Mouse (Mus musculus): ENCODE results near the gene Psmd5.
"Not testable (repeated sequence)": the region's sequence is repeated elsewhere in the genome, so short reads cannot be mapped to it uniquely, and the experiment has no call there.

Psmd5 gene

DNA sequence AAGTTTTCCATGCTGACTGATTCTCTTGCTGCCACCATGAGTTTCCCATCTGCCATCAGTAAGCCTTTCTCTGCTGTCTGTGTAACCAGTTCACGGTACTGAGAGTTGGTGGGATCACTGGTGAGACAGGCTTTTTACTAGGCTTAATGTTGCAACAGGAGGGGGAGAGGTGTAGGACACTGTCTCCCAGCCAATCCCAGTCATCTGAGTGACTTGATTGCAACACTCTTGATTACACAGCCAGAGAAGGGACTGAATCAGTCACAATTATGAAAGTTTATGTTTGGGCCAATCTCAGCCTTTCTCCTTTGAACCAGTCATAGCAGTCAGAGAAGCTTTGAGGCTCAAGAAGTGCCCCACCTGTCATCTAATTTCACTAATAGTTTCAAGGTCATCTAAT is 46.7 kb downstream of the Psmd5 start:
- in situ Hi-C loops (cut with MboI, MseI): no loop called here

DNA sequence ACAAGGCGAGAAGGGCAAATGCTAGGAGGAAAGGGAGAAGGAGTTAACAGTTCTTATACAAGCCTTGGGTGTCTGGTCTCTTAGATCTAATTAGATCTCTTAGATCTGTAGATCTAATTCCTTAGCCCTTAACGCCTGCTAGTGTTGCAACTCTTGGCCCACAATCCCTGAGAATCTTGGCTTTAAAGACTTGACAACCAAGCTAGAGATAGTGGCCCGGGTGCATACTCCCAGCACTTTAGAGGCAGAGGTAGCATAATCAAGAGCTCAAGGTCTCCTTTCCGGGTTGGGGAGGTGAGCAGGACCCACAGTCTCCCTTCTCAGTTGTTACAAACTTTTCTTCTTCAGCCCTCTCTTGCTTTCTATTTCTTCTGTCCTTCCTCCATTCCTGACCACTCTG is 47.2 kb downstream of the Psmd5 start:
- in situ Hi-C loops (cut with MboI, MseI): no loop called here

DNA sequence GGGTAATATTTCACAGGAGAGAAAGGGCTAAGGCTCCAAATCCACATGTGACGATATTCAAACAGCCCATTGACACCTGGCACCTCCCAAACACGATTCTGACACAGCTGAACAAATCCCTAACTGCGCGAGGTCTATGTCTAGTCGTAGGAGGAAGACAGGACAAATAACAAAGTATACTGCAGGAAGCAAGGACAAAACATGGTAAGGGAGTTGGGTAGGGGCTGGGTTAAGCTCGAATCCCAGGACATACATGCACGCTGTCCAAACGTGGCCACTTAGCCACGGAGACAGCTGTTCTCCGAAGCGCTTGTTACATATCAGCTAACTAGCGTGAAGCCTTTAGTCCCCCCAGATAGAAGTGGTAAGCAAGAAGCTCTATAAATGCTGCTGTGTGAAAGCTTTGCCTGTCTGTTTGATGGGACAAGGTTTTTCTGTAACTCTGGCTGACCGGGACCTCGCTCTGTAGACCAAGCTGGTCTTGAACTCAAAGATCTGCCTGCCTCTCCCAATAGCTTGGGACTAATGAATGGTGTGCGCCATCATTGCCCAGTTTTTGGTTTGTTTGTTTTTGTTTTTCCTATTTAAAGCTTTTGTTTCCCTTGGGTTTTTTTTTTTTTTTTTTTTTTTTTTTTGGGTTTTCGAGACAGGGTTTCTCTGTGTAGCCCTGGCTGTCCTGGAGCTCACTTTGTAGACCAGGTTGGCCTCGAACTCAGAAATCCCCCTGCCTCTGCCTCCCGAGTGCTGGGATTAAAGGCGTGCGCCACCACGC is 48.1 kb downstream of the Psmd5 start:
- in situ Hi-C loops (cut with MboI, MseI): no loop called here

DNA sequence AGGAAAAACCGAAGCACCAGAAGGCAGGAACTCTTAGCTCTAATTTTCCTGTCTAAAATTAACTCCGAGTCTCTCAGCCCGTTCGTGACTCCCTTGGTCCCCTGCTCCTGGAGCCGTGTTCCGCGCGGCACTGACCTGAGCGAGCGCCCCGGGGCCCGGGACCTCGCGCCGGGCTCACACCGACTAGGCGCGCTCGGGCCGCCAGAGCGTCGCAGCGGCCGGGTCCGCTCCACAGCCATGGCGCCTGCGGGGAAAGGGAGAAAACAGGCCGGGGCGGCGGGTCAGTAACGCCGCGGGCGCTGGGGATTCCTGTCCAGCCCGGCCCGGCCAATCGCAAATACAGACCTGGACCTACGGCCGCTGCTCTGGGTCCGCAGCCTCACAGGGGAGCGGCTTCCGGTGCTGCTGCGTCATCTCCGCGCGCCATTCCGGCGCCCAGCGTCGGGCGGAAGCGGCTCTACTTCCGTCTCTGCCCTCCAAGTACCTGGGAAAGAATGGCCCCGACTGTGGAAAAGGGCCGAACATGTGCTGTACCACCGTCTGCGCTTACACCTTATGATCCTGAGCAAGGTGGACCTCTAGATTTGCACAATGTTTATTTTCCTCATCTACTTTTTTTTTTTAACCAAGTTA is 48.8 kb downstream of the Psmd5 start, which contains the start of gene Fbxw2:
TSS of gene Fbxw2 (minus strand) at position 485 of the 633 bp plus-strand sequence.
- in situ Hi-C loops (cut with MboI, MseI): no loop called here

DNA sequence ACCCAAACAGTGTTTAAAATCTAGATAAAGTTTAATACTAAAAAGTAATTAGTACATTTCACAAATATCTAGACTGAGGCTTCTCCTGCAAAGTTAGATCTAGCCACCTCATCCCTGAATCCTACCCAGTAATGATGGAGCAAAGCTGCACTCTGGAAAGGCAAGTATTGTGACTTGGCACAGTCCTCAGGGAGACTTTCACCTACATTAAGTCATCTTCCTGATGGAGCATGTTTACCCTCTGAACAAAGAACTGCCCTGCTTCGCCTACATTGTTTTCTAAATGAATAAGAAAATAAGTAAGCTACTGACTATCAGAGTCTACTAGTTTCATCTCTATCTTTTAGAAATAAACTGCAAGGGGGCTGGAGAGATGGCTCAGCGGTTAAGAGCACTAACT is 56.3 kb downstream of the Psmd5 start:
- in situ Hi-C loops (cut with MboI, MseI): no loop called here

DNA sequence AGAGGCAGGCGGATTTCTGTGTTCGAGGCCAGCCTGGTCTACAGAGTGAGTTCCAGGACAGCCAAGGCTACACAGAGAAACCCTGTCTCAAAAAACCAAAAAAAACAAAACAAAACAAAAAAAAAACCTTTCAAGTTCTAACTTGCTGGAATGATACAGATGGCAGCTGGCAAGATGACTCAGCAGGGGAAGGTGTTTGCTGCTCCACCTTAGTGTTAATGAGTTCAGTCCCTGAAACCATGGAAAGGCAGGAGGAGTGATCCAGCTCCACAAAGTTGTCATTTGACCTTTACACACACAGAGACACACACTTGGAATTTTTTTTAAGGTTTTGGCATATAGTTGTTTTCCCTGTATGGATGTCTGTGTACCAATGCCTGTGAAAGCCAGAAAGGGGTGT is 58.9 kb downstream of the Psmd5 start:
- in situ Hi-C loops (cut with MboI, MseI): not testable (repeated sequence)

DNA sequence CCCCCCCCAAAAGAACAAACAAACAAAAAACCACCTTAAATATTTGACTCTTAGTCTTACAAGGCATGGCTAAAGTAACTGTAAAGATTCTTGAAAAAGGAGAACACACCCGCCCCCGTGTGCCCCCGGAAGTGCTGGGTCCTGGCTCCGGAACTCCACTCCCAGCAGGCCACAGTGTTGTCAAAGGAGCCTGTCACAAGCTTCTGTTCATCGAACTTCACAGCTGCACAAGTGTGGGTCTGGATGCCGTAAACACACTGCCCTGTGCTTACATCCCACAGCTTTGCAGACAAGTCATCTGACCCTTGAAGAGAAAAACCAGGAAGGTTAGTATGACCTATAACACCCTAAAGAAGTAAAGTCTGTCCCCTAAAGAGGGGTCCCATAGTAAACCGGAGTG is 62.1 kb downstream of the Psmd5 start:
- in situ Hi-C loops (cut with MboI, MseI): loop anchor here (5.0 kb wide), 1 partner anchor 50 kb away; no protein-coding TSS in a partner anchor

DNA sequence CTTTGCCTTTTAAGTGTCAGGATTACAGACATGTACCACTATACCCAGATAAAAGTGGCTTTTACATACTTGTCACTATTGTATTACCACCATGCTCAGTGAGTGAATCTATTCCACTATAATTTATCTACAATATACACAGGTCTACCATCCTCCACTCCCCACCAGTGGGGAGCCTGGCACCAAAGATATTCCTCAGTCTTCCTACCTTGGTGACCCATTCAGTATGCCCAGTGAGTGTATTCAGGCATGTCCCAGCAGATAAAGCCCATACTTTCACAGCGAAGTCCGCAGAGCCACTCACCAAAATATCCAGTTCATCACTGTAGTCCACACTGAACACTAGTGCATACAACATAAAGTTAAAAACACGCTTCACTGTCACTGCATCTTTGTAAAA is 64.0 kb downstream of the Psmd5 start:
- in situ Hi-C loops (cut with MboI, MseI): loop anchor here (5.0 kb wide), 1 partner anchor 52 kb away; no protein-coding TSS in a partner anchor

DNA sequence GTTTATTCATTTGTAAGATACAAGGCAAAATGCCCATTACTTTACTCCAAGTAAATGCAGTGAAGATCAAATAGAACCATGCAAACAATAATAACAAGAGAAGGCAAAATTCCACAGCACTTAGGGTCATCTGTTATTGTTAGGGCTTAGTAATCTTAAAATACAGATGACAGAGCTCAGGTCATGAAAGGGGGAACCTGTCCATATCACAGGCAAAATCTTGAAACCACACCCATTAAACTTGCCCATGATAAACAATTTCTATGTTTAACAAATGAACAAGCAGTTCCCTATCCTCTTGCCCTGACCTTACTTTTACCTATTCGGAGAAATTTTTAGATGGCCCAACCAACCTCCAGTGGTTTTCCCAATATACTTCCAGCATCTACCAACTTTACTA is 65.2 kb downstream of the Psmd5 start:
- in situ Hi-C loops (cut with MboI, MseI): loop anchor here (5.0 kb wide), 1 partner anchor 153 kb away; the partner anchor contains the start of gene Traf1

DNA sequence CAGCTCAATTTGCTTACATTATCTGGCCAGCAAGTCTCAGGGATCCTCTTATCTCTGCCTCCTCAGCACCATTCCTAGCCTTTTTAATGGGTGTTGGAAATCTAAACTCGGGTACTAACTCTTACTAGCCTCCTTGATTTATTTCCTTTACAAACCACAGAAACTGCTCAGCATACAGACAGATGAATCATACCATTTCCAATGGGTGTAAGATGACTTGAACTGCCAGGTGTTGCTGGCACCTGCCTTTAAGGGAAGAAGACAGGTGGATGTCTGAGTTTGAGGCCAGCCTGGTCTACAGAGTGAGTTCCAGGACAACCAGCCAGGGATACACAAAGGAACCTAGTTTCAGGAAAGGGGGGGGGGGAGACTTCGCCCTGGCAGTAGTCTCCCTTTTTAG is 66.7 kb downstream of the Psmd5 start:
- in situ Hi-C loops (cut with MboI, MseI): loop anchor here (5.0 kb wide), 1 partner anchor 154 kb away; the partner anchor contains the start of gene Traf1

DNA sequence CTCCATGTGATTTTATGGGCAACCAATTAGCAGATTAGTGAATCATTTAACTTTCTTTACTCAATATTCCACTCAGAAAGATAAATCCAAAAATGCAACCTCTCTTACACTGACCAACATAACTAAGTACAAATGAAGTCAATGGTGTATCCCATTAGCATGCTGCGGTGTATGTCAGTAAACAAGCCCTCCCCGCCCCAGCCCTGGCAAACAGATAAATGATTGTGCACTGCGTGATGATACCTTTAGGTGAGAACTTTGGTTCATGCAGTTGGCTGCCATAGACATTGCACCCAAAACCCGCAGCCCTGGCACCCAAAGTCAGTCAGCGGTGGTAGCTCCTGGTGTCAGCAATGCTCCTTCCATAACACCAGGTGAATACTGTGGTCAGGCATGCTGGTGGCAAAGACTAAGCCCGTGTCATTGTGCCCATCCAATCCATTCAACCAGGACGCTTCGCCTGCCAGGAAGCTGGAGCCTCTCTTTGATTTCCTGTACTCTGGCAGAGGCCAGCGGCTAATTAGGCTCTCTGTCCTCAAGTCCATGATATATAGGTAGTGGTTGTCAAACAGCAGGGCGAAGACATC is 69.3 kb downstream of the Psmd5 start:
- in situ Hi-C loops (cut with MboI, MseI): loop anchor here (5.0 kb wide), 1 partner anchor 157 kb away; the partner anchor contains the start of gene Traf1

DNA sequence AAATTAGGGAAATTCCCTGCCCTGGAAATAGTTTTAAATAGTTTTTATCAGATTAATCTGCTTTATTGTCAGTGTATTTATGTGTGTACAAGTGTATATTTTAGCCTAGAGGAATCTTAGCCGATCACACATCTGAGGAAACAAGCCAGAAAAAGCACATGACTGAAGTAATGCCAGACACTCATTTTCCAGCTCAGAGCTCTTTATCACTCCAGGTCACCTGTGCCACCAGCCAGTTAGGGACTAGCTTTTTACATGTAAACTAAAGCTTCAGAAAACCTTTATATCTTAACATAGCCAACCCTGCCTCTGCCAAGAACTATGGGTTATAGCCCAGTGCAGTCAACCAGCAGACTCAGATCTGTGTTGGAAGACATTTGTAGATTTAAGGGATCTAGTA is 70.0 kb downstream of the Psmd5 start:
- in situ Hi-C loops (cut with MboI, MseI): loop anchor here (5.0 kb wide), 1 partner anchor 157 kb away; the partner anchor contains the start of gene Traf1

DNA sequence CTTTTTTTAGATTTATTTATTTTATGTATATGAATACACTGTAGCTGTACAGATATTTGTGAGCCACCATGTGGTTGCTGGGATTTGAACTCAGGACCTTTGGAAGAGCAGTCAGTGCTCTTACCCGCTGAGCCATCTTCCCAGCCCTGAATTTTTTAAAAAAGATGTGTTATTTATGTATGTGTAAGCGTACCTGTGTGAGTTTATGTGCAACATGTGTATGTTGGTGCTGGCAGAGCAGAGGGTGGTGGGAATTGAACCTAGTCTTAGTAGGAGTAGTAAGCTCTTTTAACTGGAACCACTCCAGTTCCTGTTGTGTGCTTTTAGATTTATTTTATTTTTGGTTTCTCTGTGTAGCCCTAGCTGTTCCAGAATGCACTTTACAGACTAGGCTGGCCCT is 70.6 kb downstream of the Psmd5 start:
- in situ Hi-C loops (cut with MboI, MseI): no loop called here

DNA sequence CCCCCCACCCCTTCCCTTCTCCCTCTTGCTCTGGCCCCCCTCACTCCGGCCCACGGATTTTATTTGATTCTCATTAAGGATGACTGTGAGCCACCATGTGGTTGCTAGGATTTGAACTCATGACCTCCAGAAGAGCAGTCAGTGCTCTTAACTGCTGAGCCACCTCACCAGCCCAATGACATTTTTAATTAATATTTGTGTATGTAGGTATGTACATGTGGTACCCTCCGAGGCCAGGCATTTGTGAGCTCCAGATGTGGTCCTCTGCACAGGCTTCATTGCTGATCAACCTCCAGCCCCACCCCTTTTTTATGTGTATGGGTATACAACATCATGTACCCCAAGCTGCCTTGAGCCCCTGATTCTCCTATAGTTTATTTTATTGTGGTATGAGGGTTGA is 71.0 kb downstream of the Psmd5 start:
- in situ Hi-C loops (cut with MboI, MseI): no loop called here

DNA sequence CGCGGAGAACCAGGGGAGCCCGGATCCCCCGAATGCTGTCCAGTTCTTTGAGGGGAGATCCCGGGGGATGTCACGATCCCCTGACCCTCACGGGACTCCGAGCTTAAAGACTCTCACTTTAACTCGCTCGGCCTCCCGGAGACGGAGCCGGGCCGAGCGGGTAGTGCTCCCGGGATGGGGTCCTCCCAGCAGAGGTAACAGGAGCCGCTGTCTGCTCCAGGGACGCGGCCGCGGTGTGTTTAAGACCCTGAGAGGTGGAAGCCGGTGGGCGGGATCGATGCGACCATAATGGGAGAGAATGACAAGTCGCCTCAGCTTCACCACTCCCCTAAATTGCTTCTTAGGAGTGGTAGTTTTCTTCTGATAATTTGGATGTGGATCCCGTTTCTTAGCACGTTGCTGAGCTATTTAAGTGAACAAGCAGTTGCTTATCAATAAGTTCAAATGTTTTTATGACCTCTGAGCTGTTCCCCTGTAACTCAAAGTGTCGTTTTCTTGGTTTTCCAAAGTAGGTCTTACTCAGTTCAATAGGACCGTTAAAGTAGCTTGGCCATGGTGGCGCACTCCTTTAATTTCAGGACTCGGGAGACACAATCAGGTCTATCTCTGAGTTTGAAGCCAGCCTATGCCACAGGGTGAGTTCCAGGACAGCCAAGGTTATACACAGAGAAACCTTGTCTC is 72.1 kb downstream of the Psmd5 start:
- in situ Hi-C loops (cut with MboI, MseI): not testable (repeated sequence)

DNA sequence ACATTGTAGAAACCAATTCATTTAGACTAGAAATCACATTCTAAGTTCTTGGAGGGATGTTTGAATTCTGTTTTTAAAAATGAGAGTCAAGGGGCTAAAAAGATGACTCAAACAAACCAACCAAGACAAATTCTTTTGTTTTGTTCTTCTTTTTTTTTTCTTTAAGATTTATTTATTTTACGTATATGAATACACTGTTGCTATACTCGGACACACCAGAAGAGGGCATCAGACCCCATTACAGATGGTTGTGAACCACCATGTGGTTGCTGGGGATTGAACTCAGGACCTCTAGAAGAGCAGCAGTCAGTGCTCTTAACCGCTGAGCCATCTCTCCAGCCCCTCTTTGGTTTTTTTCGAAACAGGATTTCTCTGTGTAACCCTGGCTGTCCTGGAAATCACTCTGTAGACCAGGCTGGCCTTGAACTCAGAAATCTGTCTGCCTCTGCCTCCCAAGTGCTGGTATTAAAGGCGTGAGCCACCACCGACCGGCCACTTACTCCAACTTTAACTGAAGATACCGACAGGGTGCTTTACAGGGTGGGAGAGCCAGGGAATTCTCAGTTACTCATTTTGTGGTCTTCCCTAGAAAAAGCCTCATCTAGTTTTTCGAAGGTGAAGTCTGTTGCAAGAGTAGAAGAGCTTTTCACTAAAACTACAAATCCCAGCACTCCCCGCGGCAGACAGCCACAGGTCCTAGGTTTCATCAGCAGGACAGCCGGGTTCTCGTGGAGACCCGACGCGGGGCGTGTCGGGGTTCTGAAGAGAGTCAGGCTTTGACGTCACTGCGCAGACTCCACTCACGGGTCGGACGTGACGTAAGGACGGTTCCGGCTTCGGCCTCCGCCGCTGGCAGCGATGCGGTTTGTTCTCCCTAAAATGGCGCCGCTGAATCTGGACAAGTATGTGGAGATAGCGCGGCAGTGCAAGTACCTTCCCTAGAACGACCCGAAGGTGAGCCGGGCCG is 73.0 kb downstream of the Psmd5 start:
- in situ Hi-C loops (cut with MboI, MseI): no loop called here

DNA sequence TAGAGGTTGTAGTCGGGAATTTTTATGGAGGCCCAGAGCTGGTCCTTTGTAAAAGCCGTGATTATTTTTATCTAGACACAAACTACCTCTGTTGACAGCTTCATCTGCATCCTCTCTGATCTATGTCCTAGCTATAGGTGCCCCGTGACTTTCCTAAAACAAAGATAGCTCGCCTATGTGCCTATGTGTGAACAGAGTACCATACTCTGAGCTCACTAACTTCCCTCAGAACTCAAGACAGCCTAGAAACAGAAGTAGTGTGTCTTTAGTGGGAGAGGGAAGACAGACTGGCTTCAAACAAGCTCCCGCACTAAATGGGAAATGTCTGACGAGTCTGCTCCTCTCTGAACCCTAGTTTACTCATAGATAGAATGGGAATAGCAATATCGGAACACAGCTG is 74.4 kb downstream of the Psmd5 start:
- in situ Hi-C loops (cut with MboI, MseI): no loop called here

Data from regulatory T cell (primary cell).